Mouse (Mus musculus): ENCODE data around the gene Frmd4b. TPM values are rescaled to one million over a fixed set of nuclear protein-coding genes. Genes with fewer than 3 reads are reported as not detected.

Frmd4b gene
- total RNA-seq (2021) = 10 to 100 TPM; 31.9 to 33.9 TPM

GRCm38 (mm10) chr6:97617266-97617743, at the start of gene Frmd4b:
TSS of gene Frmd4b (minus strand) at chr6:97617541.
- intact Hi-C loops (cut with DNase I) = loop anchor here (5.0 kb wide), 1 partner anchor 120 kb away; no protein-coding TSS in a partner anchor
- peak; percentile 85 for DNase-seq

GRCm38 (mm10) chr6:97666417-97666816, 49.1 kb upstream of the Frmd4b start:
- no peak for DNase-seq
- intact Hi-C loops (cut with DNase I) = no loop called here

DNA sequence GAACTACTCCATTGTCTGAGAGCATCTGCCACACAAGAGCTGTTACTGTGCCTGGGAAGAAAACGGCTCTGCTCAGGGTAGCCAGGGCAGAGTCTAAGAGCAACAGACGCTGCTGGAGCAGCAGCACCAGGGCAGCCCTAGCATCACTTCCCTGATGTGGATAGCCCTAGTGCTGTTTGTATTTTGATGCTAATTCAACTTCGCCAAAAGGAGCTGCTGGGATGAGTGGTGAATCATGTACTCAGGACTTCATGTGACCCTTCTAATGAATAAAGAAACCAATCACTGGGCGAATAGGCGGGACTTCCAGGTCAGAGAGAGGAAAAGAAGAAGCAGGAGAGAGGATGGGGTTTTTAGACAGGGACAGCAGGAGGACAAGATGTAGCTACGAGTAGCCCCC, 41.6 kb upstream of the Frmd4b start:
- DNase-seq = no peak
- intact Hi-C loops (cut with DNase I) = no loop called here

- DNase-seq = no peak
- intact Hi-C loops (cut with DNase I) = no loop called here
Observed at GRCm38 (mm10) chr6:97655986-97656385, 38.6 kb upstream of the Frmd4b start.

GRCm38 (mm10) chr6:97647501-97647900, 30.2 kb upstream of the Frmd4b start:
- intact Hi-C loops (cut with DNase I) = no loop called here
- DNase-seq = no peak

GRCm38 (mm10) chr6:97623330-97623729, 6.0 kb upstream of the Frmd4b start:
- intact Hi-C loops (cut with DNase I) = no loop called here
- DNase-seq = no peak

GRCm38 (mm10) chr6:97622236-97622635, 4.9 kb upstream of the Frmd4b start:
- no peak for DNase-seq
- intact Hi-C loops (cut with DNase I) = no loop called here

DNA sequence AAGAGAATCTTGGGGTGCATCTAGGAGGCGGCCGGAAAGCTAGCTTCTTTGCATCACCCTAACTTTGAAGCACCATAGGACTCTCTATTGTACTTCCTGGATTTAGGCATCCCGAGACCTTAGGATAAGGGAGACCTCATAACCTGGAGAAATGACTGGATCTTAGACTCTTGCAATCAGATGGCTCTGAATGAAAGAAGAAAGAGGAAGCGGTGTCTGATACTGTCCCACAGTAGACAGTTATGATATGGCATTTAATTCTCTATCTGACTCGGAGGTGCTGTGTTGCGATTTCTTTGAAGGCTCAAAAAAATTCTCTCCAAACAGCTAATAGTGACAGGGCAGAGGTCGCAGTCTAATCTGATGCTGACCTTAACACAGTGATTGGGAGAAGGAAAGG, 433 bp upstream of the Frmd4b start:
- DNase-seq = no peak
- intact Hi-C loops (cut with DNase I) = loop anchor here (5.0 kb wide), 1 partner anchor 120 kb away; no protein-coding TSS in a partner anchor

- intact Hi-C loops (cut with DNase I) = loop anchor here (5.0 kb wide), 1 partner anchor 121 kb away; no protein-coding TSS in a partner anchor
- peak; percentile 61 for DNase-seq
Observed at GRCm38 (mm10) chr6:97616658-97617265, 579 bp downstream of the Frmd4b start.

- no peak for DNase-seq
- intact Hi-C loops (cut with DNase I) = loop anchor here (5.0 kb wide), 1 partner anchor 121 kb away; no protein-coding TSS in a partner anchor
Observed at GRCm38 (mm10) chr6:97615901-97616461, 1.4 kb downstream of the Frmd4b start.

GRCm38 (mm10) chr6:97614179-97614578, 3.2 kb downstream of the Frmd4b start:
- no peak for DNase-seq
- intact Hi-C loops (cut with DNase I) = no loop called here

DNA sequence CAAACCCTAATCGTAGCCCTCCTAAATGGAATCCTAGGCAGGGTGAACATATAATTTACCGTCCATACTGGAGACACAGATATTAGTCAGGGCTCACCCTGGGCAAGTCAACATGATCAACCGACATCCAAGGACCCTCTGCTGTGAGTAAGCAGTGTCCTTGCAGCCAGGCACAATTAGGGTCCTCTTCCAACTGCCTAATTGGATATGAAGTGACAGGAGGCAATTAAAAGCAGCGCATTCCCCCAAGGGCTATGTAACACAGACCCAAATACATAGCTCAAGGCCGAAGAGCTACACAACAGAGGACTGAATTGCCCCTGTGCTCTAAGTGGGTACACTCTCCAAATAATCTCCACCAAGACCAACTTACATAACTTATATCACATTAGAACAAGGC, 4.5 kb downstream of the Frmd4b start:
- intact Hi-C loops (cut with DNase I) = no loop called here
- DNase-seq = no peak

DNA sequence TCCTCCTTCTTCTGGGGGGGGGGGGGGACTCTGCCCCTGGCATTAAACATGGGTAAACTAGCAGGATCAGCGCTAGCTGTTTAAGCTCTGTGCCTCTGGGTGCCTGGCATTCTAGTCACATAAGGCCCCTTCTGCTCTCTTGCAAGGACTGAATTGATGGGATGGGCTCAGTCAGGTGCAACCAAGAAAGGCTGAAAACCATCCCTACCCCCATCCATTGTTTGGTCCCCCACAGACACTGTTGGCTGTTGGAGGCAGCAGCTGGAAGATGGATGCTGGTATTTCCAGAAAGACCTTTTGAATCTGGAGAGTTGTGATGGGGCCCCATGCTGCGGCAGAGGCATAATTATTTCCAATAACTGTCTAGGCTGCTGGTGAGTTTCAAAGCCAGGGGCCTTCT, 7.3 kb downstream of the Frmd4b start:
- DNase-seq = no peak
- intact Hi-C loops (cut with DNase I) = no loop called here

- no peak for DNase-seq
- intact Hi-C loops (cut with DNase I) = no loop called here
Observed at GRCm38 (mm10) chr6:97607646-97608045, 9.7 kb downstream of the Frmd4b start.

GRCm38 (mm10) chr6:97595218-97595617, 22.1 kb downstream of the Frmd4b start:
- intact Hi-C loops (cut with DNase I) = no loop called here
- peak; percentile 43 for DNase-seq

GRCm38 (mm10) chr6:97594589-97594988, 22.8 kb downstream of the Frmd4b start:
- intact Hi-C loops (cut with DNase I) = no loop called here
- DNase-seq = no peak

- DNase-seq = peak; percentile 44
- intact Hi-C loops (cut with DNase I) = no loop called here
Observed at GRCm38 (mm10) chr6:97590230-97590629, 27.1 kb downstream of the Frmd4b start.

GRCm38 (mm10) chr6:97589581-97589980, 27.8 kb downstream of the Frmd4b start:
- intact Hi-C loops (cut with DNase I) = no loop called here
- no peak for DNase-seq

DNA sequence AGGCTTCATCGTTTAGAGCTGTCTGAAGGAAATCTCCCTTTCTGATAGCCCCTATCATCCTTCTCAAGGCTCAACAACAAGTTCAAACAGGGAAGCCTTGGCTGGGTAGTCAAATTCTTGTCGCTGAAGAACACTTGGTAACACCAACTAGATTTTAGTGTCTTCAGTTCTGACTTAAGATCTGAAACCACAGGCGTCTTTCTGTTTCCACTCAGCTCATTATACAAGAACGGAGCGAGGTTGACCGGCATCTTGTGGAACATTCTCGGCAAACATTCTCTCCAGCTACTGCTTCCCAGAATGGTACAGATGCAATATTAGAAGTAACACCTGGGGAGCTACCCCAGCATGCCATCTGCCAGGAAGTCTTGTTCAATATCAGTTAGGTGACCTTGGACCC, 28.3 kb downstream of the Frmd4b start:
- DNase-seq = no peak
- intact Hi-C loops (cut with DNase I) = no loop called here

DNA sequence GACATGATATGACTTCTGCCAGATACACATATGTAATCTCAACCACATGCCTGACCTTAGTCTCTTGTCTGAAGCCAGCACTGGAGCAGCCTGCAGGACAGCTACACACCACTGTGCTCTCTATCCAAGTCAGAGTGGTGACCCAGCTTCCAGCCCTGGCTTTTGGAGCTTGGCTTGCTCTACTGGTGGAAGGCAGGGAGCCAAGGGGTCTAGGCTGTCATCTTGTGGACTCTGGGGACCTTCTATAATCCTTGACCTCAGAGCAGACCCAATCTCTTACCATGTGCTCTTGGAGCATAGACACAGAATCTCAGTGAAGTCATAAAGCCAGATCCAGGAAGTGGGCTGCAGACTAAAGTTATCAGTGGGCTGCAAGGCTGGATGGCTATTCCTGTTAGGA, 30.7 kb downstream of the Frmd4b start:
- DNase-seq = peak; percentile 29
- intact Hi-C loops (cut with DNase I) = no loop called here

- no peak for DNase-seq
- intact Hi-C loops (cut with DNase I) = no loop called here
Observed at GRCm38 (mm10) chr6:97586024-97586423, 31.3 kb downstream of the Frmd4b start.

DNA sequence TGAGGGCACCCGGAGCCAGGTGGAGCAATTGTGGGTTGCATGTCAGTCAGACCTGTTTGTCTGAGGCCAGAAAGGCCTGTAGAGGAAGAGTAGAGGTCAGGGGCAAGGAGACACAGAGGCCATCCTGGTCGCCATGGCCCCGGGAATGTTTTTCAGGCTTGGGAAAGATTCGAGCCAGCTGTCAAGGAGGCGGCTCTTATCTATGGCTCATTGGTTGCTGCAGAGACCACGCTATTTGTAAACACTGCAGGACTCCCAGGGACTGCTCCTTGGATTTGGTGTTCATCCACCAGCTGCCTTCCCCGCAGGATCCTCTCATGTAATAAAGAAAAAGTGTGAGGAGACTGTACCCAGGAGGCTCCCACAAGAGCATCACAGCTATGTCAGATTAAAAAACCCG, 34.6 kb downstream of the Frmd4b start:
- intact Hi-C loops (cut with DNase I) = no loop called here

More for the DNA sequence above, 34.6 kb downstream of the Frmd4b start:
- DNase-seq = no peak

Measured in left cerebral cortex, postnatal 4 days (tissue).